Mouse (Mus musculus) heart, postnatal 14 days (tissue): ENCODE measurements at regions not wholly inside any gene's neighbourhood (a gene's known extent, or its start where the extent isn't known, plus 50 kb on each side); places are given as distances from the start of the nearest gene placed in this dataset.

ENCODE experiments used
- DNase-seq, 2 experiments: peaks; one replicate each; pipeline ENCODE4 v3.0.0; 2021 to 2022
- intact Hi-C: fragments of 180-260 bp; cut with DNase I; formaldehyde crosslinking; loops from one replicate; pipeline ENCODE4 v1.15.1; 2025

- no peak for DNase-seq
- intact Hi-C loops: no loop called here
Measured at GRCm38 (mm10) chr3:105130228-105130627, 63.6 kb downstream of the 4930564D02Rik start.

- intact Hi-C loops: no loop called here
- no peak for DNase-seq
Measured at GRCm38 (mm10) chr3:105131053-105131452, 64.4 kb downstream of the 4930564D02Rik start.

GRCm38 (mm10) chr3:105133011-105133410 lies 66.4 kb downstream of the 4930564D02Rik start:
- intact Hi-C loops: no loop called here
- no peak for DNase-seq

- DNase-seq: no peak
- intact Hi-C loops: no loop called here
Measured at GRCm38 (mm10) chr3:105141170-105141971, 74.7 kb downstream of the 4930564D02Rik start.

- DNase-seq: no peak
- intact Hi-C loops: no loop called here
Measured at GRCm38 (mm10) chr3:105142631-105143030, 76.0 kb downstream of the 4930564D02Rik start.

- peak; percentile 21 to 46 for DNase-seq
Measured at GRCm38 (mm10) chr3:105151475-105152157, 85.0 kb downstream of the 4930564D02Rik start.

GRCm38 (mm10) chr3:105152158-105152541 lies 85.5 kb downstream of the 4930564D02Rik start:
- intact Hi-C loops: no loop called here
- DNase-seq: no peak

More at GRCm38 (mm10) chr3:105151475-105152157, 85.0 kb downstream of the 4930564D02Rik start:
- intact Hi-C loops: no loop called here

- DNase-seq: no peak
- intact Hi-C loops: no loop called here
Measured at GRCm38 (mm10) chr3:105158376-105158775, 91.7 kb downstream of the 4930564D02Rik start.

- intact Hi-C loops: loop anchor here (1.0 to 10.0 kb wide), 5 partner anchors 51 to 479 kb away; no protein-coding TSS in a partner anchor
- peak; percentile 70 to 82 for DNase-seq
Measured at GRCm38 (mm10) chr3:105165355-105165754, 98.7 kb downstream of the 4930564D02Rik start.

- DNase-seq: no peak
- intact Hi-C loops: loop anchor here (5.0 to 10.0 kb wide), 3 partner anchors 72 to 476 kb away; no protein-coding TSS in a partner anchor
Measured at GRCm38 (mm10) chr3:105169117-105169516, 102.5 kb downstream of the 4930564D02Rik start.

- no peak for DNase-seq
- intact Hi-C loops: no loop called here
Measured at GRCm38 (mm10) chr3:105171527-105171926, 104.9 kb downstream of the 4930564D02Rik start.

- intact Hi-C loops: no loop called here
- peak in 1 of 2 experiments; percentile 6 for DNase-seq
Measured at GRCm38 (mm10) chr3:105172054-105172453, 105.4 kb downstream of the 4930564D02Rik start.

GRCm38 (mm10) chr3:105191303-105191702 lies 124.7 kb downstream of the 4930564D02Rik start:
- intact Hi-C loops: no loop called here
- DNase-seq: no peak

- no peak for DNase-seq
- intact Hi-C loops: no loop called here
Measured at GRCm38 (mm10) chr3:105191830-105192229, 125.2 kb downstream of the 4930564D02Rik start.

GRCm38 (mm10) chr3:105200735-105201134 lies 134.1 kb downstream of the 4930564D02Rik start:
- intact Hi-C loops: no loop called here
- no peak for DNase-seq

- intact Hi-C loops: no loop called here
Measured at GRCm38 (mm10) chr3:105209164-105209563, 142.5 kb downstream of the 4930564D02Rik start.

GRCm38 (mm10) chr3:105211023-105211422 lies 144.4 kb downstream of the 4930564D02Rik start:
- intact Hi-C loops: no loop called here
- DNase-seq: no peak

More at GRCm38 (mm10) chr3:105209164-105209563, 142.5 kb downstream of the 4930564D02Rik start:
- no peak for DNase-seq

- intact Hi-C loops: no loop called here
- DNase-seq: no peak
Measured at GRCm38 (mm10) chr3:105211726-105212125, 145.1 kb downstream of the 4930564D02Rik start.

- intact Hi-C loops: no loop called here
- DNase-seq: no peak
Measured at GRCm38 (mm10) chr3:105214867-105215266, 148.2 kb downstream of the 4930564D02Rik start.

GRCm38 (mm10) chr3:105215729-105216128 lies 149.1 kb downstream of the 4930564D02Rik start:
- intact Hi-C loops: no loop called here
- DNase-seq: no peak

GRCm38 (mm10) chr3:105219630-105220029 lies 153.0 kb downstream of the 4930564D02Rik start:
- intact Hi-C loops: no loop called here
- DNase-seq: no peak
